Mouse (Mus musculus) cerebellum, postnatal 36 days (tissue): Measurements from ENCODE around the gene Olfr46.
"Not testable (repeated sequence)": the region's sequence is repeated elsewhere in the genome, so short reads cannot be mapped to it uniquely, and the experiment has no call there.

Experiments
- DNase-seq, 2 experiments: peaks; one replicate each; pipeline ENCODE4 v3.0.0; 2021 to 2022; ENCODE audit warnings: mixed read lengths in 2 of 2

The Olfr46 gene

GRCm38 (mm10) chr7:140600969-140601368 lies at the start of gene Olfr46:
Olfr46 (plus strand) TSS chr7:140601269.
- not testable (repeated sequence) for DNase-seq

- no peak for DNase-seq
Measured at GRCm38 (mm10) chr7:140567586-140567985, 33.5 kb upstream of the Olfr46 start, which contains the start of gene Olfr538. Olfr538 (plus strand) TSS chr7:140567886.

- DNase-seq, result not testable (repeated sequence)
Measured at GRCm38 (mm10) chr7:140628670-140629069, 27.6 kb downstream of the Olfr46 start, which contains the start of gene Olfr61. Olfr61 (plus strand) TSS chr7:140628970.

- no peak for DNase-seq
Measured at GRCm38 (mm10) chr7:140630559-140630958, 29.5 kb downstream of the Olfr46 start.

- DNase-seq, result no peak
Measured at GRCm38 (mm10) chr7:140646152-140646551, 45.1 kb downstream of the Olfr46 start, which contains the start of gene Olfr53. Olfr53 (plus strand) TSS chr7:140646452.

- DNase-seq, result no peak
Measured at GRCm38 (mm10) chr7:140659630-140660029, 58.6 kb downstream of the Olfr46 start, which contains the start of gene Olfr539. Olfr539 (plus strand) TSS chr7:140659930.
